Mouse (Mus musculus) thymus, postnatal 14 days (tissue): ENCODE data around the gene Sorcs3.

ENCODE experiments used
- DNase-seq: peaks from one replicate; pipeline ENCODE4 v3.0.0; 2021

Sorcs3 gene

GRCm38 (mm10) chr19:48727601-48728000 is 521.8 kb downstream of the Sorcs3 start:
- DNase-seq = no peak

- no peak for DNase-seq
Measured at GRCm38 (mm10) chr19:48731731-48732130, 525.9 kb downstream of the Sorcs3 start.

- DNase-seq = no peak
Measured at GRCm38 (mm10) chr19:48734370-48734769, 528.5 kb downstream of the Sorcs3 start.

GRCm38 (mm10) chr19:48737554-48737953 is 531.7 kb downstream of the Sorcs3 start:
- DNase-seq = no peak

GRCm38 (mm10) chr19:48755156-48755555 is 549.3 kb downstream of the Sorcs3 start:
- DNase-seq = no peak

GRCm38 (mm10) chr19:48756831-48757230 is 551.0 kb downstream of the Sorcs3 start:
- DNase-seq = no peak

GRCm38 (mm10) chr19:48766524-48766923 is 560.7 kb downstream of the Sorcs3 start:
- DNase-seq = no peak

- DNase-seq = no peak
Measured at GRCm38 (mm10) chr19:48771565-48771964, 565.7 kb downstream of the Sorcs3 start.

- DNase-seq = no peak
Measured at GRCm38 (mm10) chr19:48779095-48779765, 573.4 kb downstream of the Sorcs3 start.

- no peak for DNase-seq
Measured at GRCm38 (mm10) chr19:48780813-48781212, 575.0 kb downstream of the Sorcs3 start.

- no peak for DNase-seq
Measured at GRCm38 (mm10) chr19:48782024-48782721, 576.3 kb downstream of the Sorcs3 start.

GRCm38 (mm10) chr19:48787269-48787668 is 581.4 kb downstream of the Sorcs3 start:
- no peak for DNase-seq

- no peak for DNase-seq
Measured at GRCm38 (mm10) chr19:48804546-48804945, 598.7 kb downstream of the Sorcs3 start.

GRCm38 (mm10) chr19:48811541-48811940 is 605.7 kb downstream of the Sorcs3 start:
- DNase-seq = no peak

- no peak for DNase-seq
Measured at GRCm38 (mm10) chr19:48813823-48814222, 608.0 kb downstream of the Sorcs3 start.

GRCm38 (mm10) chr19:48815064-48815463 is 609.2 kb downstream of the Sorcs3 start:
- DNase-seq = no peak

GRCm38 (mm10) chr19:48820493-48821282 is 614.9 kb downstream of the Sorcs3 start:
- DNase-seq = no peak

GRCm38 (mm10) chr19:48821283-48821715 is 615.5 kb downstream of the Sorcs3 start:
- no peak for DNase-seq

GRCm38 (mm10) chr19:48834342-48834741 is 628.5 kb downstream of the Sorcs3 start:
- no peak for DNase-seq

- no peak for DNase-seq
Measured at GRCm38 (mm10) chr19:48839418-48839817, 633.6 kb downstream of the Sorcs3 start.

GRCm38 (mm10) chr19:48847700-48848099 is 641.9 kb downstream of the Sorcs3 start:
- no peak for DNase-seq

GRCm38 (mm10) chr19:48850466-48850865 is 644.6 kb downstream of the Sorcs3 start:
- DNase-seq = no peak
